Mouse (Mus musculus) lung, postnatal 0 days (tissue): Measurements from ENCODE around the gene Mdn1.

Experiments
- CTCF ChIP-seq: IDR thresholded peaks from 2 replicates; pipeline ENCODE4 v1.5.1; 2016; ENCODE audit warnings: antibody characterized with exemption, mild to moderate bottlenecking
- EP300 ChIP-seq: IDR thresholded peaks from 2 replicates; pipeline ENCODE4 v1.6.1; 2016; ENCODE audit warnings: antibody characterized with exemption, mild to moderate bottlenecking, control low read depth

DNA sequence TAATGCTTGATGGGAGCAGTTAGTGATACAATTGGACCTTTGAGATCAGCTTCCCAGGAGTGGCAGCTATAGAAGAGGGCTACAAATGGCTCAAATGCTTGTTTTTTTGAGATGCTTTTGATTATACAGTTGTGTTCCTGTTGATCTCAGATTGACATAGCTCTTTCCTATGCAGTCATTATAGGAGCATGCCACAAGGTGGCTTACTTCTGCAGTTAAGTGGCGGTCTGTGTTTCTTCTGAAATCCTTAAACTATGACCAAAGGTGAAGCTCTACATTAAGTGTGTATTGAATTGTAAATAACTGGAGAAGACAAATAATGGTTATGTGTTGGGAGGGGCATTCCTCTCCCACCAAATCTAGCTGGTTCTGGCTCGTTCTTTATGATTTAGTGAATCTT lies 12.9 kb downstream of the Mdn1 start:
- TF ChIP-seq CTCF (peak; percentile 51), EP300 (no peak)
